Mouse (Mus musculus) cortical plate, adult 2 months (tissue): Measurements from ENCODE around the gene Phldb3. TPM values are rescaled to one million over a fixed set of nuclear protein-coding genes. Genes with fewer than 3 reads are reported as not detected.

Source experiments
- H3K27ac ChIP-seq: fragments of 200-500 bp; 2 replicates; pipeline ENCODE4 v1.5.1; 2012; ENCODE audit warnings: low read length, control low read depth, inconsistent platforms; ENCODE audit not compliant: insufficient read depth
- H3K4me1 ChIP-seq: fragments of 200-500 bp; 2 replicates; pipeline ENCODE4 v1.6.1; 2011; ENCODE audit warnings: low read length; ENCODE audit not compliant: control insufficient read depth, insufficient read depth
- H3K4me3 ChIP-seq: fragments of 200-500 bp; 2 replicates; pipeline ENCODE4 v1.5.1; 2011; ENCODE audit warnings: mild to moderate bottlenecking, low read length, control low read depth; ENCODE audit not compliant: insufficient read depth
- CTCF ChIP-seq: fragments of 200-500 bp; IDR thresholded peaks from 2 replicates; pipeline ENCODE4 v1.5.1; 2011; ENCODE audit warnings: mild to moderate bottlenecking, control low read depth, low read length; ENCODE audit not compliant: insufficient read depth; ENCODE audit errors: extremely low read depth
- POLR2A ChIP-seq: fragments of 200-500 bp; IDR thresholded peaks from 2 replicates; pipeline ENCODE4 v1.6.1; 2011; ENCODE audit warnings: mild to moderate bottlenecking, low read length, control low read depth; ENCODE audit not compliant: insufficient read depth; ENCODE audit errors: extremely low read depth
- polyA plus RNA-seq: library from polyadenylated mRNA; depleted of rRNA; stranded (reverse); fragments of >200 nt; gene quantifications from 2 replicates; pipeline ENCODE4 v1.2.3, GENCODE M21; 2012

The Phldb3 gene
- polyA plus RNA-seq, 1 experiment = 0.08 TPM

GRCm38 (mm10) chr7:24592163-24592562 lies 18.4 kb upstream of the Phldb3 start:
- no peak for TF ChIP-seq POLR2A
- TF ChIP-seq CTCF = no peak
- no peak overlapping the region for H3K4me3 ChIP-seq
- no peak overlapping the region for H3K27ac ChIP-seq
- H3K4me1 ChIP-seq = peaks cover 7% of the 10 kb centered on the region

GRCm38 (mm10) chr7:24592781-24593180 lies 17.8 kb upstream of the Phldb3 start:
- TF ChIP-seq POLR2A = no peak
- TF ChIP-seq CTCF = no peak
- no peak overlapping the region for H3K27ac ChIP-seq
- no peak overlapping the region for H3K4me3 ChIP-seq
- H3K4me1 ChIP-seq = peaks cover 4% of the 10 kb centered on the region; the same call in 1 of the 2 replicates

GRCm38 (mm10) chr7:24593621-24594308 lies 16.8 kb upstream of the Phldb3 start:
- TF ChIP-seq CTCF (no peak), POLR2A (no peak)
- peaks cover 4% of the 10 kb centered on the region; the same call in 1 of the 2 replicates for H3K4me1 ChIP-seq
- H3K27ac ChIP-seq = no peak overlapping the region
- peak overlapping the region; percentile 79 for H3K4me3 ChIP-seq

GRCm38 (mm10) chr7:24594309-24594803 lies 16.2 kb upstream of the Phldb3 start:
- Histone ChIP-seq H3K4me3 (peak overlapping the region; percentile 79), H3K4me1 (peaks cover 4% of the 10 kb centered on the region; the same call in 1 of the 2 replicates), H3K27ac (no peak overlapping the region)
- TF ChIP-seq CTCF (no peak), POLR2A (no peak)

- TF ChIP-seq CTCF (no peak), POLR2A (no peak)
- H3K27ac ChIP-seq = no peak overlapping the region
- H3K4me3 ChIP-seq = no peak overlapping the region
Measured at GRCm38 (mm10) chr7:24595464-24595863, 15.1 kb upstream of the Phldb3 start.

GRCm38 (mm10) chr7:24598121-24598520 lies 12.4 kb upstream of the Phldb3 start:
- no peak for TF ChIP-seq POLR2A
- no peak for TF ChIP-seq CTCF
- H3K4me3 ChIP-seq = no peak overlapping the region

More at GRCm38 (mm10) chr7:24595464-24595863, 15.1 kb upstream of the Phldb3 start:
- peaks cover 4% of the 10 kb centered on the region; the same call in 1 of the 2 replicates for H3K4me1 ChIP-seq

GRCm38 (mm10) chr7:24599211-24600067 lies 11.1 kb upstream of the Phldb3 start:
- Histone ChIP-seq H3K27ac (no peak overlapping the region), H3K4me3 (no peak overlapping the region), H3K4me1 (no peaks in the 10 kb centered on the region)
- TF ChIP-seq CTCF = no peak
- TF ChIP-seq POLR2A = no peak

More at GRCm38 (mm10) chr7:24598121-24598520, 12.4 kb upstream of the Phldb3 start:
- Histone ChIP-seq H3K4me1 (peaks cover 2% of the 10 kb centered on the region; the same call in 1 of the 2 replicates), H3K27ac (no peak overlapping the region)

GRCm38 (mm10) chr7:24600941-24601597 lies 9.5 kb upstream of the Phldb3 start:
- Histone ChIP-seq H3K4me3 (peak overlapping the region; percentile 10), H3K27ac (no peak overlapping the region), H3K4me1 (no peaks in the 10 kb centered on the region)
- TF ChIP-seq CTCF (peak; percentile 99), POLR2A (no peak)

- TF ChIP-seq CTCF = no peak
- no peak for TF ChIP-seq POLR2A
- no peak overlapping the region for H3K27ac ChIP-seq
- H3K4me1 ChIP-seq = no peaks in the 10 kb centered on the region
- H3K4me3 ChIP-seq = no peak overlapping the region
Measured at GRCm38 (mm10) chr7:24605561-24605960, 5.0 kb upstream of the Phldb3 start.

- Histone ChIP-seq H3K4me3 (no peak overlapping the region), H3K4me1 (no peaks in the 10 kb centered on the region), H3K27ac (no peak overlapping the region)
- no peak for TF ChIP-seq CTCF
- no peak for TF ChIP-seq POLR2A
Measured at GRCm38 (mm10) chr7:24606046-24606445, 4.5 kb upstream of the Phldb3 start.
